Mouse (Mus musculus): ENCODE results near the gene Cldn13. TPM values are rescaled to one million over a fixed set of nuclear protein-coding genes. Genes with fewer than 3 reads are reported as not detected.

Gene Cldn13
- polyA plus RNA-seq, 1 experiment from 2014 or later = 2.5 TPM

DNA sequence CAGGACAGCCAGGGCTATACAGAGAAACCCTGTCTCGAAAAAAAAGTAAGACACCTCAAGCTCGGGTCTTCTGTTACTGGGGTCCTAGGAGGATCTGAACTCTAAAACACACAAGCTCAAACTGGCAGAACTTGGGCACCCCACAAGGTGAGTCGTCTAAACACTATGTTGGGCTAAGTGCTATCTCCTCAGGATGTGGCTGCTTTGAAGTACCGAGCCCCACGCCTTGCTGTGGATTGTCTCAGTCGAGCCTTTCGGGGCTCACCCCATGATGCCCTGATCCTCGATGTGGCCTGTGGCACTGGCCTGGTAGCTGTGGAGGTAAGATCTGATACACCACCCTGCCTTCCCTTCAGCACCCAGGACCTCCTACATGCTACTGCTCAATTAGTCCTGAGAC is 18.0 kb upstream of the Cldn13 start:
- no peaks in the 10 kb centered on the region for H3K36me3 ChIP-seq
- no peaks in the 10 kb centered on the region for H3K27me3 ChIP-seq
- no peak overlapping the region for H3K27ac ChIP-seq (replicated peaks)
- no peak overlapping the region for H3K9ac ChIP-seq (replicated peaks)
- WGBS = 96% methylated on average over 8 of the region's 8 CpGs
- H3K4me3 ChIP-seq = no peak overlapping the region
- H3K4me1 ChIP-seq = peaks cover 5% of the 10 kb centered on the region
- no peak for ATAC-seq (ENCODE audit: low FRiP score, low read depth)
- H3K9me3 ChIP-seq = no peaks in the 10 kb centered on the region
- peak overlapping the region; percentile 94; the same call in 1 of the 2 replicates for H3K4me2 ChIP-seq (replicated peaks)

GRCm38 (mm10) chr5:134932903-134933276 is 17.6 kb upstream of the Cldn13 start:
- ATAC-seq (ENCODE audit: low FRiP score, low read depth) = peak; percentile 50; the same call in 1 of the 2 replicates
- Histone ChIP-seq H3K4me1 (peaks cover 5% of the 10 kb centered on the region), H3K9me3 (no peaks in the 10 kb centered on the region), H3K4me2 (replicated peaks) (peak overlapping the region; percentile 94), H3K27ac (replicated peaks) (no peak overlapping the region), H3K36me3 (no peaks in the 10 kb centered on the region), H3K4me3 (peak overlapping the region; percentile 62), H3K27me3 (no peaks in the 10 kb centered on the region), H3K9ac (replicated peaks) (peak overlapping the region; percentile 82)
- WGBS = 52% methylated on average over 9 of the region's 9 CpGs

DNA sequence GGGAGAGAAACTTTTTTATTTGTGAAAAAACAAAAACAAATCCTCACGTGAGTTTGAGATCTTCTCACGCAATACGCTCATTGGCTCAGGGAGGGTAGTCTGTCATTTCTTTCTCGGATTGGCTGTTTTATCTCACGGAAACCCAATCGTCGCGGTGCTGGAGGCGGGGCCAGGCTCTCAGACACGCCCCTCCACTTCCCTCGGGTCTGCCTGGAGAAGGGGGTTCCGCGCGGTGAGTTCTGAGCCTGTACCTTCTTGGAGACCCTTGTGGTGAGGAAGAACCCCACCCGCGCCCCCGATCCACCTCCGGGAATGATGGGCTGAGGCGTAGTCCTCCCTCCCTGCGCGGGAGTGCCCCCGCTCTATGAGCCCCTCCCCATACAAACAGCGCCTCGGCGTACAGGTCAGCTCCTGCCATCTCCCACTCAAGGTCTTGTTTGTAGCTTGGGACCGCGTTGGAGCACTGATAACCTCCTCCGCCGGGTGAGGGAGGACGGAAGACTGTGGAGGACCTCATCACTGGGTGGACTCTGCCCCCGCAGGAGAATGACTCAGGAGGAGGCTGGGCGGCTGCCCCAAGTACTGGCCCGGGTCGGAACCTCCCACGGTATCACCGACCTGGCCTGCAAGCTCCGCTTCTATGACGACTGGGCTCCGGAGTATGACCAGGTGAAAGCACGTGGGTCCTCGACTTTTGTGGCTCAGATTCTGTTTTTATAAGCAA is 17.0 kb upstream of the Cldn13 start, which contains the start of gene Mettl27:
TSS of gene Mettl27 (plus strand) at position 190 of the 724 bp plus-strand sequence.
- H3K4me1 ChIP-seq = peaks cover 5% of the 10 kb centered on the region
- peak within 1 kb of the TSS; percentile 94 for H3K4me2 ChIP-seq (replicated peaks)
- peak within 1 kb of the TSS; percentile 82 for H3K9ac ChIP-seq (replicated peaks)
- peak within 1 kb of the TSS; percentile 62 for H3K4me3 ChIP-seq
- no peaks in the 10 kb centered on the region for H3K36me3 ChIP-seq
- no peak within 1 kb of the TSS for H3K27ac ChIP-seq (replicated peaks)
- WGBS = 2% methylated on average over 41 of the region's 41 CpGs
- peak; percentile 94 for ATAC-seq (ENCODE audit: low FRiP score, low read depth)
- H3K27me3 ChIP-seq = no peaks in the 10 kb centered on the region
- no peaks in the 10 kb centered on the region for H3K9me3 ChIP-seq

GRCm38 (mm10) chr5:134929988-134930387 is 14.7 kb upstream of the Cldn13 start:
- H3K4me2 ChIP-seq (replicated peaks) = no peak overlapping the region

DNA sequence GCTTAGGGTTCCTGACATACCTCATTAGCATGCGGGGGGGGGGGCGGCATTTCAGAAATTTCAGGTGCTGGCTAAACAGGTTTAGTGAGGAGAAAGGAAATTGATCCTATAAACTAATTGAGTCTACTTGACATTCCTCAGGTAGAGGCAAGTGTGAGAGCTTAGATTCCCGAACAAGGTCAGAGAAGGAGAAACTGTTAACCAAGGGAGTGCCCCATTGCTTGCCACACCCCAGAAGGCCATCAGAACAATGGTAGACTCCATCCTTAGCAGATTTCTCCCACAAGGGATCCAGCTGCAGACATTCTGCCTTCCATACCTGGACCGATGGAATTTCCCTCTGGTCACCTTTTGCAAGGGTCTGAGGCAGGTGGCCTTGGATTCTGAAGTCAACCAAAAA is 11.4 kb upstream of the Cldn13 start:
- Histone ChIP-seq H3K27ac (replicated peaks) (no peak overlapping the region), H3K9me3 (no peaks in the 10 kb centered on the region), H3K4me1 (no peaks in the 10 kb centered on the region), H3K4me3 (no peak overlapping the region), H3K4me2 (replicated peaks) (no peak overlapping the region), H3K27me3 (no peaks in the 10 kb centered on the region), H3K9ac (replicated peaks) (no peak overlapping the region), H3K36me3 (no peaks in the 10 kb centered on the region)
- ATAC-seq (ENCODE audit: low FRiP score, low read depth) = no peak
- 82% methylated on average over 4 of the region's 4 CpGs for WGBS

More at GRCm38 (mm10) chr5:134929988-134930387, 14.7 kb upstream of the Cldn13 start:
- Histone ChIP-seq H3K27me3 (no peaks in the 10 kb centered on the region), H3K9ac (replicated peaks) (no peak overlapping the region), H3K9me3 (no peaks in the 10 kb centered on the region), H3K4me3 (no peak overlapping the region), H3K36me3 (no peaks in the 10 kb centered on the region), H3K27ac (replicated peaks) (no peak overlapping the region), H3K4me1 (peaks cover 5% of the 10 kb centered on the region)
- WGBS = 90% methylated on average over 2 of the region's 2 CpGs
- no peak for ATAC-seq (ENCODE audit: low FRiP score, low read depth)

GRCm38 (mm10) chr5:134923141-134923540 is 7.8 kb upstream of the Cldn13 start:
- ATAC-seq (ENCODE audit: low FRiP score, low read depth) = no peak
- no peaks in the 10 kb centered on the region for H3K4me1 ChIP-seq

GRCm38 (mm10) chr5:134921106-134921505 is 5.8 kb upstream of the Cldn13 start:
- Histone ChIP-seq H3K27me3 (no peaks in the 10 kb centered on the region), H3K4me2 (replicated peaks) (no peak overlapping the region), H3K27ac (replicated peaks) (no peak overlapping the region), H3K4me1 (no peaks in the 10 kb centered on the region), H3K4me3 (no peak overlapping the region), H3K9ac (replicated peaks) (no peak overlapping the region), H3K9me3 (peaks cover 5% of the 10 kb centered on the region; the same call in 1 of the 2 replicates), H3K36me3 (no peaks in the 10 kb centered on the region)
- 93% methylated on average over 8 of the region's 8 CpGs for WGBS
- no peak for ATAC-seq (ENCODE audit: low FRiP score, low read depth)

More at GRCm38 (mm10) chr5:134923141-134923540, 7.8 kb upstream of the Cldn13 start:
- Histone ChIP-seq H3K27me3 (no peaks in the 10 kb centered on the region), H3K4me3 (no peak overlapping the region), H3K4me2 (replicated peaks) (no peak overlapping the region), H3K27ac (replicated peaks) (no peak overlapping the region), H3K9me3 (no peaks in the 10 kb centered on the region), H3K36me3 (no peaks in the 10 kb centered on the region), H3K9ac (replicated peaks) (no peak overlapping the region)
- 73% methylated on average over 6 of the region's 6 CpGs for WGBS

GRCm38 (mm10) chr5:134920106-134920687 is 4.9 kb upstream of the Cldn13 start:
- no peak for ATAC-seq (ENCODE audit: low FRiP score, low read depth)
- H3K9me3 ChIP-seq = peaks cover 5% of the 10 kb centered on the region; the same call in 1 of the 2 replicates
- 71% methylated on average over 6 of the region's 6 CpGs for WGBS
- H3K4me2 ChIP-seq (replicated peaks) = no peak overlapping the region
- H3K36me3 ChIP-seq = no peaks in the 10 kb centered on the region
- H3K27me3 ChIP-seq = no peaks in the 10 kb centered on the region
- H3K4me3 ChIP-seq = no peak overlapping the region
- no peak overlapping the region for H3K9ac ChIP-seq (replicated peaks)
- H3K4me1 ChIP-seq = no peaks in the 10 kb centered on the region
- no peak overlapping the region for H3K27ac ChIP-seq (replicated peaks)

- H3K36me3 ChIP-seq = no peaks in the 10 kb centered on the region
- no peak overlapping the region for H3K9ac ChIP-seq (replicated peaks)
- H3K27ac ChIP-seq (replicated peaks) = no peak overlapping the region
- H3K4me2 ChIP-seq (replicated peaks) = no peak overlapping the region
- H3K9me3 ChIP-seq = peaks cover 5% of the 10 kb centered on the region; the same call in 1 of the 2 replicates
- ATAC-seq (ENCODE audit: low FRiP score, low read depth) = no peak
- H3K4me1 ChIP-seq = no peaks in the 10 kb centered on the region
- H3K27me3 ChIP-seq = no peaks in the 10 kb centered on the region
- 96% methylated on average over 3 of the region's 3 CpGs for WGBS
- no peak overlapping the region for H3K4me3 ChIP-seq
Measured at GRCm38 (mm10) chr5:134919097-134919496, 3.8 kb upstream of the Cldn13 start.

- H3K27me3 ChIP-seq = no peaks in the 10 kb centered on the region
- H3K4me3 ChIP-seq = no peak overlapping the region
- H3K36me3 ChIP-seq = no peaks in the 10 kb centered on the region
- H3K9me3 ChIP-seq = peaks cover 5% of the 10 kb centered on the region; the same call in 1 of the 2 replicates
- H3K4me2 ChIP-seq (replicated peaks) = no peak overlapping the region
- H3K9ac ChIP-seq (replicated peaks) = no peak overlapping the region
- H3K4me1 ChIP-seq = no peaks in the 10 kb centered on the region
- H3K27ac ChIP-seq (replicated peaks) = no peak overlapping the region
- 52% methylated on average over 16 of the region's 16 CpGs for WGBS
- no peak for ATAC-seq (ENCODE audit: low FRiP score, low read depth)
Measured at GRCm38 (mm10) chr5:134918071-134918832, 2.9 kb upstream of the Cldn13 start.

GRCm38 (mm10) chr5:134914510-134914909 is 816 bp downstream of the Cldn13 start:
- no peaks in the 10 kb centered on the region for H3K4me1 ChIP-seq

DNA sequence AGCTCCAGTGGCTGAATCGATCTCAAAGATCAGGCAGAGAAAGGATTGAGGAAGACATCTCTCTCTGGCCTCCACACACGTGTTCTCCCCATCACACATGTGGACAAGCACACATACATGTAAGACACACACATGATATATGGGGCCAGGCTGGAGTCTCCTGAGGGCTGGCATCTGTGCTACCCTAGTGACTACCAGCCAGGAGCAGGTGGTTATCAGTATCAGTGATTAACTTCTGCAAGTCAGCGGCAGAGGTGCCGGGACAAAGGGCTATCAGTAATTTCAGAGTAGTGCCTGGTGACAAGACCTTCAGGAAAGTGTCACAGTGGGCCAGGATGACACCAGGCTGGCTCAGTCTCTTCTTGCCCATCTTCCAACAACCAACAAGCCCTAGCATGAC is 1.6 kb downstream of the Cldn13 start:
- WGBS = 86% methylated on average over 4 of the region's 4 CpGs
- Histone ChIP-seq H3K9me3 (peaks cover 5% of the 10 kb centered on the region; the same call in 1 of the 2 replicates), H3K4me2 (replicated peaks) (no peak overlapping the region), H3K4me1 (no peaks in the 10 kb centered on the region), H3K36me3 (no peaks in the 10 kb centered on the region), H3K27ac (replicated peaks) (no peak overlapping the region), H3K9ac (replicated peaks) (no peak overlapping the region), H3K4me3 (no peak overlapping the region), H3K27me3 (no peaks in the 10 kb centered on the region)
- ATAC-seq (ENCODE audit: low FRiP score, low read depth) = no peak

More at GRCm38 (mm10) chr5:134914510-134914909, 816 bp downstream of the Cldn13 start:
- H3K9me3 ChIP-seq = peaks cover 5% of the 10 kb centered on the region; the same call in 1 of the 2 replicates
- H3K4me2 ChIP-seq (replicated peaks) = no peak overlapping the region
- 82% methylated on average over 8 of the region's 8 CpGs for WGBS
- ATAC-seq (ENCODE audit: low FRiP score, low read depth) = no peak
- H3K9ac ChIP-seq (replicated peaks) = no peak overlapping the region
- no peak overlapping the region for H3K27ac ChIP-seq (replicated peaks)
- H3K4me3 ChIP-seq = no peak overlapping the region
- no peaks in the 10 kb centered on the region for H3K36me3 ChIP-seq
- H3K27me3 ChIP-seq = no peaks in the 10 kb centered on the region
